Mouse (Mus musculus): ENCODE measurements around the gene Xrcc3.

DNA sequence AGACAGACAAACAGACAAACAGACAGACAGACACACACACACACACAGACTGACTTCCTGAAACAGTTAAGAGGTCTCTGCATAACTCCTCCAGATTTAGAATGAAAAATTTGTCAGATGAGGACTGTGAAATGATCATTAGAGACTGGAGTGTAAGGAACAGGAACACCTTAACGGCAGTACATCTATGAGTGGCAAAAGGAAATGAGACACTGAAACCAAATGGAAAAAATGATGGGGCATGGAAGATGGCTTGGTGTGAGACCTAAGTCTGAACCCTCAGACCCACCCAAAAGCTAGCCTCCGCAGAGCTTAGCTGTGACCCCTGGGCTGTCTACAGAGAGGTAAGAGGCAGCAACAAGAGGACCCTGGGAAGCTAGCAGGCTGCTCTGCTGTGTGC, 41.8 kb upstream of the Xrcc3 start:
- no peak for TF ChIP-seq CTCF (IDR thresholded peaks at IDR 0.05; ENCODE audit: control insufficient read depth, insufficient read depth, insufficient read length)
- TF ChIP-seq MYOD1 (IDR thresholded peaks at IDR 0.05; ENCODE audit: control insufficient read depth, insufficient read length, low read depth): no peak
- TF ChIP-seq USF1 (IDR thresholded peaks at IDR 0.05; ENCODE audit: low read depth): no peak
- no peak for TF ChIP-seq MAX (IDR thresholded peaks at IDR 0.05)
- TF ChIP-seq FOSL1 (IDR thresholded peaks at IDR 0.05; ENCODE audit: insufficient read depth, low read length, poor library complexity, severe bottlenecking): no peak
- TF ChIP-seq CEBPB (IDR thresholded peaks at IDR 0.05; ENCODE audit: low read depth): no peak
- TF ChIP-seq MYOG (IDR thresholded peaks at IDR 0.05; ENCODE audit: control insufficient read depth, extremely low read depth, insufficient read length): no peak

All from C2C12 (cell line).